ENCODE assay signal across 25 mouse cellular contexts in the genomic region with DNA sequence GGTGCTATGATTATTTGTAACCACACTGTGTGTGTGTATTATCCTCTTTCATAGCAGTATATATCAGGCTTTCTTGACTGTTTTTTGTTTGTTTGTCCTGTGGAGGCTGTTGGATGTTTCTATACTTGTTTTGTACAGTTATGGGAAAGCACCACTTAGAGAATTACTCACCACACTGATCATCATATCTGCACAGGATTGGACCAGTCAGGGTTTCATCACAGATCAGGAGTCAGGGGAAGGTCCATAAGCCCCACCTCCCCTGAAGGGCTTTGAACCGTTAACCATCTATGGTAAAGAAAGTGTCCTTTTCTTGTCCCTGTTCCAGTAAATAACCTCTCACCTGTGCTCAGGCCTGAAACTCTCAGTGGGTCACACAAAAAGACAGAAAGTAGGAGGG.
DNase-seq lines count a peak whose midpoint lies in the region; ATAC-seq and TF ChIP-seq lines count a peak whose summit lies in the region.
"Had no signal": no experiment of that assay in that cellular context is flagged by ENCODE, and none has a peak within 500 bp of the region (broad histone marks: within the 10 kb centered on the region; RNA-seq: fewer than 3 reads in every experiment).

No protein-coding gene starts in this region.

- H3K9ac ChIP-seq in heart, postnatal 0 days (replicated peaks; ENCODE audit: low read depth, low read length): no peak overlapping the region
- no peak overlapping the region for H3K9ac ChIP-seq in intestine, embryonic 16.5 days (ENCODE audit: low read depth, low read length)
- no peak overlapping the region for H3K9ac ChIP-seq in forebrain, embryonic 12.5 days
- H3K9ac ChIP-seq: forebrain, embryonic 15.5 days; heart, embryonic 15.5 days; hindbrain, embryonic 13.5 days; limb, embryonic 12.5 days; liver, embryonic 15.5 days; lung, embryonic 14.5 days; midbrain, embryonic 15.5 days; neural tube, embryonic 15.5 days had no signal

- peak overlapping the region; percentile 25; the same call in 1 of the 2 replicates for H3K27ac ChIP-seq in heart, postnatal 0 days (ENCODE audit: low read depth)
- H3K27ac ChIP-seq in intestine, embryonic 16.5 days (ENCODE audit: low read length): 0 out of 2 replicates have a peak overlapping the region, but pooled peaks have one; percentile 2
- no peak overlapping the region for H3K27ac ChIP-seq in forebrain, embryonic 12.5 days
- H3K27ac ChIP-seq: forebrain, embryonic 15.5 days; hindbrain, embryonic 13.5 days; limb, embryonic 12.5 days; liver, embryonic 15.5 days; midbrain, embryonic 10.5 days; midbrain, embryonic 15.5 days; neural tube, embryonic 15.5 days had no signal

- H3K4me2 ChIP-seq in heart, postnatal 0 days (ENCODE audit: low read depth, low read length): no peak overlapping the region
- H3K4me2 ChIP-seq in intestine, embryonic 16.5 days (ENCODE audit: low read depth, low read length): no peak overlapping the region
- no peak overlapping the region for H3K4me2 ChIP-seq in forebrain, embryonic 12.5 days
- H3K4me2 ChIP-seq: forebrain, embryonic 15.5 days; heart, embryonic 15.5 days; hindbrain, embryonic 13.5 days; limb, embryonic 12.5 days; liver, embryonic 15.5 days; lung, embryonic 14.5 days; midbrain, embryonic 15.5 days; neural tube, embryonic 15.5 days had no signal

- H3K9me3 ChIP-seq in heart, postnatal 0 days (replicated peaks; ENCODE audit: control insufficient read depth, low read length): no peaks in the 10 kb centered on the region
- no peaks in the 10 kb centered on the region for H3K9me3 ChIP-seq in intestine, embryonic 16.5 days (ENCODE audit: control insufficient read depth, low read length)
- no peaks in the 10 kb centered on the region for H3K9me3 ChIP-seq in forebrain, embryonic 12.5 days
- H3K9me3 ChIP-seq: forebrain, embryonic 15.5 days; heart, embryonic 15.5 days; hindbrain, embryonic 13.5 days; limb, embryonic 12.5 days; liver, embryonic 15.5 days; midbrain, embryonic 10.5 days; midbrain, embryonic 15.5 days; neural tube, embryonic 15.5 days had no signal

- H3K4me1 ChIP-seq in heart, postnatal 0 days (ENCODE audit: control insufficient read depth, insufficient read depth): no peaks in the 10 kb centered on the region
- no peaks in the 10 kb centered on the region for H3K4me1 ChIP-seq in intestine, embryonic 16.5 days (ENCODE audit: control insufficient read depth, insufficient read depth, low read length)
- peaks cover 10% of the 10 kb centered on the region for H3K4me1 ChIP-seq in forebrain, embryonic 12.5 days
- H3K4me1 ChIP-seq: limb, embryonic 12.5 days; liver, embryonic 15.5 days; midbrain, embryonic 15.5 days had no signal

- no peak overlapping the region for H3K4me3 ChIP-seq in heart, postnatal 0 days (ENCODE audit: low read depth, low read length)
- no peak overlapping the region for H3K4me3 ChIP-seq in intestine, embryonic 16.5 days (ENCODE audit: low read length)
- no peak overlapping the region for H3K4me3 ChIP-seq in forebrain, embryonic 12.5 days (replicated peaks)
- H3K4me3 ChIP-seq: forebrain, embryonic 15.5 days; heart, embryonic 15.5 days; hindbrain, embryonic 13.5 days; limb, embryonic 12.5 days; liver, embryonic 15.5 days; midbrain, embryonic 10.5 days; midbrain, embryonic 15.5 days; neural tube, embryonic 15.5 days had no signal

- no peak for TF ChIP-seq EP300 in heart, postnatal 0 days (IDR thresholded peaks at IDR 0.05; ENCODE audit: low read depth)

- H3K36me3 ChIP-seq in heart, postnatal 0 days (replicated peaks; ENCODE audit: control insufficient read depth, insufficient read depth, low read length): no peaks in the 10 kb centered on the region
- no peaks in the 10 kb centered on the region for H3K36me3 ChIP-seq in intestine, embryonic 16.5 days (ENCODE audit: control insufficient read depth, insufficient read depth, low read length)
- no peaks in the 10 kb centered on the region for H3K36me3 ChIP-seq in forebrain, embryonic 12.5 days (replicated peaks)
- H3K36me3 ChIP-seq: forebrain, embryonic 15.5 days; heart, embryonic 15.5 days; hindbrain, embryonic 13.5 days; limb, embryonic 12.5 days; liver, embryonic 15.5 days; midbrain, embryonic 10.5 days; midbrain, embryonic 15.5 days; neural tube, embryonic 15.5 days had no signal

- TF ChIP-seq CTCF in heart, postnatal 0 days (IDR thresholded peaks at IDR 0.05; ENCODE audit: low read depth): no peak

- H3K27me3 ChIP-seq in heart, postnatal 0 days (ENCODE audit: control insufficient read depth, insufficient read depth, low read length): no peaks in the 10 kb centered on the region
- no peaks in the 10 kb centered on the region for H3K27me3 ChIP-seq in intestine, embryonic 16.5 days (replicated peaks; ENCODE audit: control insufficient read depth, insufficient read depth, low read length)
- no peaks in the 10 kb centered on the region for H3K27me3 ChIP-seq in forebrain, embryonic 12.5 days
- H3K27me3 ChIP-seq: forebrain, embryonic 15.5 days; heart, embryonic 15.5 days; hindbrain, embryonic 13.5 days; limb, embryonic 12.5 days; liver, embryonic 15.5 days; midbrain, embryonic 15.5 days; neural tube, embryonic 15.5 days had no signal

- WGBS in heart, postnatal 0 days: 43% methylated on average over 1 of the region's 1 CpGs
- WGBS in intestine, embryonic 16.5 days: 48% methylated on average over 1 of the region's 1 CpGs
- 77% methylated on average over 1 of the region's 1 CpGs for WGBS in forebrain, embryonic 12.5 days

- no peak for DNase-seq in heart, postnatal 0 days (ENCODE audit: low spot score)
- DNase-seq in heart, adult 8-10 months (ENCODE audit: low spot score): no peak
- peak; percentile 68 for DNase-seq in NIH3T3 (ENCODE audit: low read depth)
- no peak for DNase-seq in yolk sac, embryonic 10.5 days (ENCODE audit: low spot score)
- DNase-seq: adrenal gland, adult 2 months; adrenal gland, postnatal 36 days; cerebellum, adult 18-20 months; cerebellum, postnatal 25 days; heart, postnatal 36 days; kidney, adult 9 months; kidney, postnatal 10 days; lung, postnatal 14 days; spleen, adult 18-20 months had no signal

- no peak for ATAC-seq in heart, postnatal 0 days (ENCODE audit: insufficient read depth, low read depth)
- ATAC-seq in intestine, embryonic 16.5 days: no peak
- no peak for ATAC-seq in activated CD4-positive, CD25-positive, alpha-beta regulatory T cell, adult 4 months
- no peak for ATAC-seq in forebrain, embryonic 12.5 days (ENCODE audit: low FRiP score)
- ATAC-seq: forebrain, embryonic 15.5 days had no signal
